Mouse (Mus musculus) skeletal muscle tissue, adult 2 months (tissue): Measurements from ENCODE around the gene Gsap.
"Not testable (repeated sequence)": the region's sequence is repeated elsewhere in the genome, so short reads cannot be mapped to it uniquely, and the experiment has no call there.

Experiments used
- DNase-seq: peaks from one replicate; pipeline ENCODE4 v3.0.0-alpha.2; 2012; ENCODE audit warnings: low read depth, low spot score

Gene Gsap

DNA sequence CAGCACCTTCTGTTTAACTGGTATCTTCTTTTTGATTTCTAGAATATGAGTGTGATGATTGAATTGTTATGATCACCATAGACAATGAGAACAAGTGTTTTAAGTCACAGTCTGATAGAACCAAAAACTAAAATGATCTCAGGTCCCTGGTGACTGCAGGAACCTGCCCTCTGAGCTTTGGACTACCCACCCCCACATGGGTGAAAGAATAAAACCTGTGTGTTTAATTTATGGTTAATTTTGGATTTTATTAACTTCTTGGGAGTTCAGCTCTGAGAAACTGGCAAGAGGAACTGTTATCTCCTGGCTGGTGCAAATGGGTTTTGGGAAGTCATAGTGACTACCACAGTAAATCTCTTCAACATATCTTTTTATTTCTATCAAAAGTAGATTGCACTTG, 6.6 kb upstream of the Gsap start:
- no peak for DNase-seq

DNA sequence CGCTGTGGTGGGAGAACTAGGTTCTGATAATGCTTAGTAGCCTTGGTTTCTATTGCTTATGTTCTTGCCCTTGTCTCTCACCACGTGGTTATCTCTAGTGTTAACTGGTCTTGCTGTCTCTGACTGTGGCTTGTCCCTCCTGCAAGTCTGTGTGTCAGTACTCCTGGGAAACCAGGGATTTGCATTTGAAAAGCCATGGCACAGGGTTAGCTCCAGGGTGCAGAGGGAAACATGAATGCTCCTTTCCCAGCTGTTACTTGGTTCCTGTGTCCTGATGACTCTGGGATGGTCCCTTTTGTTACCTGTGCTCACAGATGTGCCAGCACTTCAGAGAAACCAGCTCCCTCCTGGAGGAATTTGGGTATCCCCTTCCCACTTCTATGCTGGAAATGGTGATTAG, 3.0 kb upstream of the Gsap start:
- DNase-seq, result not testable (repeated sequence)

DNA sequence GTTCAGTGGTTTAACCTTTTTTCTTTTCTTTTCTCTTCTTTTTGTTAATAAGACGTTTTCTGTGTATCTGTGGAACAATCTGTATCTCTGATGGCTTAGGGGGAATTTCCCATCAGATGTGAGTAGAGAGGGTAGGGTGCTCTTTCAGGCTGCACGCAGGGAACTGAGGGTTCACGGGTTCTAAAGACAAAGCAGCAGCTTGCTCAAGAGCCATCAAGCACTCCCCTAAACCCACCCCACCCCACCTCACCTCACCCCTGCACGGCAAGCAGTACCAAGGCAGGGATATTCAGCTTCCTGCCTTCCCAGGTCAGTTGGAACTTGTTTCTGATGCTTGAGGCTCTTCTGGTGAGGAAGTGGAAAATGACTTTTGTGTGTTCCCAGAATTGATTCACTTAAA, 766 bp downstream of the Gsap start:
- DNase-seq, result no peak

- peak; percentile 11 for DNase-seq
These were observed 2.4 kb downstream of the Gsap start for GRCm38 (mm10) chr5:21188435-21188834.

GRCm38 (mm10) chr5:21189036-21189435, 3.0 kb downstream of the Gsap start:
- no peak for DNase-seq

GRCm38 (mm10) chr5:21189460-21189859, 3.4 kb downstream of the Gsap start:
- no peak for DNase-seq

DNA sequence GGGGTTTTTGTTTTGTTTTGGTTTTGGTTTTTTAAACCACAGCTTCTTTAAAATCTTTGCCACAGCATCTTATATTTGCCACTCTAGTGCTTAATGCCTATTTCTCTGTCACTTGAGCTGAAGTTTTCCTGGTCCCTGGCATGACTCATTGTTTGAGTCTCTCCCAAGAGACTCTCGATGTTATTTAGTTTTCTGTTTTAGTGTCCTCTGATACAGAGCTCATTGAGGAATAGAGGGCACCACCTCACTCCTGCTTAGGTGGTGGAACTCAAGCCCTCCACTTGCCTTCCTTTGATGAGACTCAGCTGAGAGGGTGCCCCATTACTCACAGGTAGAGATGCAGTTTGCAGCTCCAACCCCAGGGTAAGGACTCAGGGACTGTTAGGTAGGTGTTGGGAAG, 17.4 kb downstream of the Gsap start:
- DNase-seq, result no peak

DNA sequence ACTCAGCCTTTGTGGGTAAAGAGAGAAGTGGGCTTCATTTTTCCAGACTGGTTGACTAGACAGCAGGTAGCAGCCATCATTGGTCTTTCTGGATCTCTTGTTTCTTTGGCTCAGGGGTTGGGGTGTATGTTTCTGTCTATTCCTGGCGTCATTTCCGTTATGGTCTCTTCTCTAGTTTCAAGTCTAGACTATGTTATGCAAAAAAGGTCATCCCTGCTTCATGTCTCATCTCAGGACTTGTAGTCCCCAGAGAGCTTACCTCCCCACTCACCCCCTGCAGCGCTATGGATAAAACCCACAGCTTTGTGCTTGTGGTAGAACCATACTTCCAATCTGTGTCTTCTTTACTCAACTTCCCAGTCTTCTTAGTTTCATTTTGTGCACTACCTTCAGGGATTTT, 18.1 kb downstream of the Gsap start:
- DNase-seq, result no peak

DNA sequence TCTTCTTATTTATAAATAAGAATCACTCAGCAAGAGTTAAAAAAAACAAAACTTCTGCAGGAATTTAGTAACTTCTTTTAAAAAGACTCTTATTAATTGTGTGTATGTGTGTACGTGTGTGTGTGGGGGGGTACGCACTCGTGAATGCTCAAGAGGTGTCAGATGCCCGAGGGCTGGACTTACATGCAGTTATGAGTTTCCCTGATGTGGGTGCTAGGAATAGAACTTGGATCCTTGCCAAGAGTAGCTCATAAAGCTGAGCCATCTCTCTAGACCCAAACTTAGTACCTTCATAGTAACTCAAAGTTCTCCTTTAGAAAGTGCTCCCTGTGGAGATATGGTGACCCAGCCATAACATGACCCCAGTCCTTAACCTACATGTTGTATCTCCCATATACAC, 20.0 kb downstream of the Gsap start:
- DNase-seq, result peak; percentile 58

DNA sequence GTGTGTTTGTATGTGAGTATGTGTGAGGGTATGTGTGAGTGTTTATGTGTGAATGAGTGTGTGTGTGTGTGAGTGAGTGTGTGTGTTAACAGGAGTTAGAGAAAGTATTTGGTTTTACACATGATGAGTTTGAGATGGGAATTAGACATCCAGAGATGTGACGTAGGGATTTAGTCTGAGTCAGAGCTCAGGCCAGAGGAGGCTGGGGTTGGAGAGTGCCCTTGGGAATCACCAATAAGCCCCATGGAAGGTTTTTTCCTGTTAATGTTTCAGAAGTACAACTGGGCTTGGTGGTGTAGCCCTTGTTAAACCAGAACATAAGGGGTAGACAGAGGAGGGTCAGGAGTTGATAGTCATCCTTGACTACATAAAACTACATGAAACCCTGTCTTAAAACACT, 25.4 kb downstream of the Gsap start:
- DNase-seq, result no peak

- no peak for DNase-seq
These were observed 26.9 kb downstream of the Gsap start for GRCm38 (mm10) chr5:21212933-21213332.

DNA sequence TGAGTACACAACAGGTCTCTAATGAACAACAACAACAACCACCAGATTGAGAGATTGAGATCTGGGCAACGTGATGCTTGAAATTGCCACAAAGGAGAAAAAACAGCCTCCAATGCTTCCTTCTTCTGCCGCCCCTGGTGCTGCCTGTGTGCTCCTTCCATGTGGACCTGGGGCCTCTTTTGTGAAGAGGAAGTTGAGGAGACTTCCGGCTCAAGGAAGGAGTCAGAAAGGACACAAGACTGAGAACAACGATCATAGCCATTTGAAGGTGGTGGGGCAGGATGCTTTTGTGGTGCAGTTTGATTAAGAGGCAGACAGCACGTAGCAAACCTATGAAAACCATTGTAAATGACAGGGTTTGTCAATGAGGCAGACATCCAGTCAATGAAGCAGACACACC, 27.7 kb downstream of the Gsap start:
- no peak for DNase-seq

DNA sequence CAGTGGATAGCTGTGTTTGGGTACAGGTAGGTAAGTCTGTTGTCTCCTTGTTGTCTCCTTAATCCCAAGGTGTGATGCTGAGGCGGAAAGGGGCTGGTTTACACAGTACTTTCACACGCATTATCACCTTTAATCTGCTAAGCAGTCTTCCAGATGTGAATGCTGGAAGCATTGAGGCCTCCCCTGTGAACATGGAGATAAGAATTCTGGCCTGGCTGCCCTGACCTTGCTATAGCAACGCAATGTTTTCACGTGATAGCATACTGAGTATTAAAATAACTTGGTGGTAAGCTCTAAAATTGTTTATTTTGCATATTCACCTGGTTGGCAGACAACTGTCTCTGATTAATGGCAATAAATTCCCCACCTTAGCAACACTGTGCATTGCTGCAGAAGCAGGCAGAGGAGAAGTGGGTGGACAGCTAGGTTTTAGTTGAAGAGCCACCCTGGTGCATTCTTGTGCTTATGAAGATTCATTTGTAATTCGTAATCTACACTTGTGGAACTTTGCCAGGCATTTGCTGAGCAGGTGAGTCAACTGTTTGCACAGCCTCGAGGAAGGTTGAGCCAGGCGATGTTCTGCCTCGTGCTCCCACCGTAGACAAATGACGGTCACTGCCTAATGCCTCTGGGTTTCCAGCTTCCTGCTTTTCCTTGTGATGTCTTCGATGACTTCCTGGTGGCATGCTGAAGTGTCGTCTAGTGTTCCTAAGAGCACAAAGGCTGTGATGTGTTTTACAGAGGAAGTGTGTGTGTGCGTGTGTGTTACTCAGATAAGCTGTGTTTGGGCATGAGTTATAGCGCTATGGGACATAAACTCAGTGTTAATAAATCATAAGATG, 31.6 kb downstream of the Gsap start:
- DNase-seq, result no peak

GRCm38 (mm10) chr5:21232876-21233275, 46.8 kb downstream of the Gsap start:
- no peak for DNase-seq

DNA sequence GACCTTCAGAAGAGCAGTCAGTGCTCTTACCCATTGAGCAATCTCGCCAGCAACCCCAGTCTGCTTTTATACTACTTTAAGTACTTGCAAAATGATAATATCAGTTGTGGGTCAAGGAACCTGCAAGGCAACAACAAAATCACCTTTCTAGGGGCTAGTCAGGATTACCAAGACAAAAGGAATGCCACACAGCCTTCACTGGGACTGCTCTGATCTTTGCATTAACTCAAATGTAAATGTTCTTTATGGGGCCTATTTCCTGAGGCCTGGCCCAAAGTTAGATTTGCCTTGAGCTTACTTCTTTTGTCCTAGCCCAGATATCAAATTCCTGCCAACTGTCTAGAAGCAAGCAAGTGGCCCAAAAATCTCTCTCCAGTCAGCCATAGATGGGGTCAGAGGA, 58.5 kb downstream of the Gsap start:
- DNase-seq, result no peak

- no peak for DNase-seq
These were observed 59.2 kb downstream of the Gsap start for GRCm38 (mm10) chr5:21245241-21245640.

- no peak for DNase-seq
These were observed 60.7 kb downstream of the Gsap start for GRCm38 (mm10) chr5:21246794-21247193.

GRCm38 (mm10) chr5:21247916-21248315, 61.9 kb downstream of the Gsap start:
- DNase-seq, result no peak

DNA sequence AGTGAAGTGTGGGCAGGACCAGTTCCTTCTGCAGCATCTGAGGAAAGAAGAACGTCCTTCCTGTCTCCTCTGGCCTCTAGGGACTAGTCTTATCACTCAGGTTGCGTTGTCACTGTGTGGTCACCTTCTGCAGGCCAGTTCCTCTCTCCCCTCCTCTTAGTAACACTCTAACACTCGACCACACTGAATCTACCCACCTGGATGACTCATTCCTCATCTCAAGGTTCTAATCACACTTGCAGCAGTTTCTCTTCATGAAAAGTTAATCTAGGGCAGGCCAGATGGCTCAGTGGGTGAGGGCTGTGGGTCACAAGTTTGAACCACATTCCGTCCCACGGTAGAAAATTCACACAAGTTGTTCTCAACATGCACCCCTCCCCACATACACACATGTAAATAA, 62.8 kb downstream of the Gsap start:
- DNase-seq, result no peak

GRCm38 (mm10) chr5:21254731-21255525, 68.9 kb downstream of the Gsap start:
- DNase-seq, result no peak

DNA sequence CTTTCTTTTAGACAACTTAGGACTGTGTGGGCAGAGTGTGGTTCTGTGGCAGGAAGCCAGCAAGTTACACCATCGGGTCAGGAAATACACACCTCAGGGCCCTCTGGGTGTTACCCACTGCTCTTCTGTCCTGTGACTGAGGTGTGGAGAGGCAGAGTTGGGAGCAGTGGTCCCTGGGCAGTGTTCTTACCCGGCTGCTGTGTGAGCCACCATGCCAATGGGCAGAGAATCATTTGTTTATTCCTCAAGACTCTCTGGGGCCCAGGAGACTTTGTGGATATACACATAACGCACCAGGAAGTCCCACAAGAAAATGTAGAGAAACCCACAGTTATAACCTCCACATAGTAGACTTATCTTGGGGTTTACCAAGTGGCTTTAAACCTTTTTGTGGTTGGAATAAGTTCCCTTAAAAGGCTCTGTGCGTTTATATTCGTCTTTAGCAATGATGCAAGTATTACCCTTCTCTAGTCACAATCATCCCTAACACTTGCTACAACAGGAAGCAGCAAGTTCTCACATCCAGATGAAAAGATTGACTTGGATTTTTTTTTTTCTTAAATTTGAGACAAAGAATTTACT, 69.6 kb downstream of the Gsap start:
- no peak for DNase-seq

DNA sequence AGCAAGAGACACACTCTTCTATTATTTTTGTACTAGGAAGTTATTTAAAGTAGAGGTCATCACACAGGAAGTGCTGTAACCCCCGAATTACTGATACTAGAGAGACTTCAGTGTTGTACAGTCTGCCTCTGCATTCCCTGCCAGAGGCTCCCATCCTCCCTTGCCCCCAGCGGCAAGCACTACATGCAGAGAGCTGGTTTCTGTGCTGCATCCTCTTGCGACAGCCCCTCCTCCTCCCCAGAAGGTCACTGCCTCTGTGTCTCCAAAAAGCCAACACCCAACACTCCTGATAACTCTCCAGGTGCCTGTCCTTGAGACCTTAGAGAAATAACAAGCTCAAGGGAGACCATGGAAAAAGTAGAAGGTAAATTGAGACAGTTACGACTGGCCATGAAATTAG, 71.1 kb downstream of the Gsap start:
- DNase-seq, result no peak

GRCm38 (mm10) chr5:21257806-21258205, 71.8 kb downstream of the Gsap start:
- no peak for DNase-seq
